Mouse (Mus musculus): ENCODE results near the gene Mrtfb.

Mrtfb gene

GRCm38 (mm10) chr16:13255855-13256635 lies at the start of gene Mrtfb:
Mrtfb (plus strand) TSS chr16:13256481.
- DNase-seq (ENCODE audit: low read depth), result peak; percentile 87

- DNase-seq (ENCODE audit: low read depth), result no peak
These were observed 48.6 kb upstream of the Mrtfb start for GRCm38 (mm10) chr16:13207649-13208048.

- no peak for DNase-seq (ENCODE audit: low read depth)
These were observed 48.2 kb upstream of the Mrtfb start for GRCm38 (mm10) chr16:13208087-13208486.

GRCm38 (mm10) chr16:13212781-13213180 lies 43.5 kb upstream of the Mrtfb start:
- DNase-seq (ENCODE audit: low read depth), result no peak

- DNase-seq (ENCODE audit: low read depth), result no peak
These were observed 39.9 kb upstream of the Mrtfb start for GRCm38 (mm10) chr16:13216116-13216952.

GRCm38 (mm10) chr16:13217951-13218350 lies 38.3 kb upstream of the Mrtfb start:
- no peak for DNase-seq (ENCODE audit: low read depth)

GRCm38 (mm10) chr16:13221475-13221874 lies 34.8 kb upstream of the Mrtfb start:
- peak; percentile 86 for DNase-seq (ENCODE audit: low read depth)

GRCm38 (mm10) chr16:13232043-13232442 lies 24.2 kb upstream of the Mrtfb start:
- no peak for DNase-seq (ENCODE audit: low read depth)

GRCm38 (mm10) chr16:13232912-13233802 lies 23.1 kb upstream of the Mrtfb start:
- DNase-seq (ENCODE audit: low read depth), result no peak

GRCm38 (mm10) chr16:13239039-13239438 lies 17.2 kb upstream of the Mrtfb start:
- no peak for DNase-seq (ENCODE audit: low read depth)

GRCm38 (mm10) chr16:13239544-13239943 lies 16.7 kb upstream of the Mrtfb start:
- no peak for DNase-seq (ENCODE audit: low read depth)

GRCm38 (mm10) chr16:13240326-13240725 lies 16.0 kb upstream of the Mrtfb start:
- DNase-seq (ENCODE audit: low read depth), result peak; percentile 64

- DNase-seq (ENCODE audit: low read depth), result no peak
These were observed 10.6 kb upstream of the Mrtfb start for GRCm38 (mm10) chr16:13245658-13246057.

GRCm38 (mm10) chr16:13246855-13247254 lies 9.4 kb upstream of the Mrtfb start:
- peak; percentile 72 for DNase-seq (ENCODE audit: low read depth)

GRCm38 (mm10) chr16:13250061-13250460 lies 6.2 kb upstream of the Mrtfb start:
- DNase-seq (ENCODE audit: low read depth), result no peak

- peak; percentile 20 for DNase-seq (ENCODE audit: low read depth)
These were observed 616 bp downstream of the Mrtfb start for GRCm38 (mm10) chr16:13256667-13257527.

GRCm38 (mm10) chr16:13257528-13257835 lies 1.2 kb downstream of the Mrtfb start:
- no peak for DNase-seq (ENCODE audit: low read depth)

- no peak for DNase-seq (ENCODE audit: low read depth)
These were observed 2.7 kb downstream of the Mrtfb start for GRCm38 (mm10) chr16:13259026-13259425.

GRCm38 (mm10) chr16:13266312-13266711 lies 10.0 kb downstream of the Mrtfb start:
- DNase-seq (ENCODE audit: low read depth), result no peak

GRCm38 (mm10) chr16:13267350-13267904 lies 11.1 kb downstream of the Mrtfb start:
- no peak for DNase-seq (ENCODE audit: low read depth)

GRCm38 (mm10) chr16:13269426-13269825 lies 13.1 kb downstream of the Mrtfb start:
- no peak for DNase-seq (ENCODE audit: low read depth)

Measured in 416B (cell line).